Mouse (Mus musculus) stomach, postnatal 0 days (tissue): ENCODE results near the gene Tmem140.

ENCODE experiments used
- CTCF ChIP-seq: IDR thresholded peaks from 2 replicates; pipeline ENCODE4 v1.5.1; 2016; ENCODE audit warnings: antibody characterized with exemption, low read depth, mild to moderate bottlenecking, moderate library complexity
- EP300 ChIP-seq: optimal IDR thresholded peaks from 2 replicates; pipeline ENCODE3; 2016; ENCODE audit warnings: antibody characterized with exemption

DNA sequence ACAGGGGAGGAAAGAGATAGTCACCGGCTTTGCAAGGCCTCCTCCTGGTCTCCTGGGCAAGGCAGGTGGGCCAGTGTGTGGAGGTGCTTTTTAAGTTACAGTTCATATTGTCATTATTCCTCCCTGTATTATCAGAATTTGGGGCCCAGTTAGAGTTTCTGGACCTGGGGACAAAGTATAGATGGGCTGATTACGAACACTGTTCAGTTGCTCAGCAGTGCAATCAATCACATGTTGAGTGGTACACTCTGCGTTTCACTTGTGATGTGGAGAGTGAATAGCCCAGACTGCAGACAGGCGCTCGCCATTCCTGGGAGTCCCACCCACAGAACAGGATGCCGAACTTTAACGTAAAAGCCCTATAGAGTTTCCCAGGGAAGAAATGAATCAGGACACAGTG lies 21.8 kb downstream of the Tmem140 start:
- TF ChIP-seq CTCF, result no peak
- no peak for TF ChIP-seq EP300
